Comparison of ENCODE assay signal across 8 mouse cellular contexts in the genomic region with DNA sequence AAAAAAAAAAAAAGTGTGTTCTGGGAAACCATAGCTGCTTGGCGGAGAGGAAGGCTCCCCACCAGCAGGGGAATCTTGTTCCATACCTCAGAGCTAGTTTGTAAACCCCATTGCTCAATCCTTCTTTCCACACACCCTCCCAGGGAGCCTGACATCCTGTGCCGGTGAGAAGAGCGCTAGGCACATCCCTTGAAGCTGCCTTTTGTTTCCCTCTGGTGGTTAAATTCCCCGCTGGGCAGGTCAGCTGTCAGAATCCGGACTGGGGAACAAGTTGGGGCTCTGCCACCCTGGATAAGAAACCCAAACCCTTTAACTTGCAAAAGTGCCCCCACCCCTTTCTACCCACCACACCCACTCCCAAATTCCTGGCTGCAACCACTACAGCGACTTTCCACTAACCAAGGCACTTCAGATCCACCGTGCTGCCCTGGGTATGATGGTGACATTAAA. TPM values are rescaled to one million over a fixed set of nuclear protein-coding genes. Genes with fewer than 3 reads are reported as not detected.
DNase-seq lines count a peak whose midpoint lies in the region; ATAC-seq and TF ChIP-seq lines count a peak whose summit lies in the region.

No protein-coding gene starts in this region.

- WGBS in liver, adult 2 months: 12% methylated on average over 7 of the region's 7 CpGs
- WGBS in neural tube, embryonic 12.5 days: 6% methylated on average over 7 of the region's 7 CpGs

- no peak for DNase-seq in left cerebral cortex, adult 2 months (ENCODE audit: extremely low spot score in 1 of 2, low spot score in 2 of 2)
- DNase-seq in left cerebral cortex, postnatal 4 days: no peak
- peak; percentile 44 for DNase-seq in embryo, embryonic 11 days
- peak; percentile 52 to 57 for DNase-seq in heart, postnatal 10 days
- peak; percentile 59 for DNase-seq in liver, adult 2 months (ENCODE audit: extremely low read depth, low read depth, low spot score)
- no peak for DNase-seq in thymus, adult 18-20 months
- no peak for DNase-seq in thymus, postnatal 0 days (ENCODE audit: low spot score)

- no peaks in the 10 kb centered on the region for H3K36me3 ChIP-seq in liver, adult 2 months (ENCODE audit: control insufficient read depth, insufficient read depth, low read length)
- H3K36me3 ChIP-seq in neural tube, embryonic 12.5 days: no peaks in the 10 kb centered on the region

- no peaks in the 10 kb centered on the region for H3K27me3 ChIP-seq in liver, adult 2 months (ENCODE audit: control insufficient read depth, insufficient read depth, low read length)
- H3K27me3 ChIP-seq in neural tube, embryonic 12.5 days (replicated peaks): no peaks in the 10 kb centered on the region

- H3K79me2 ChIP-seq in liver, adult 2 months (ENCODE audit: control insufficient read depth, insufficient read depth, low read length): peaks cover 3% of the 10 kb centered on the region; the same call in 1 of the 2 replicates

- TF ChIP-seq POLR2A in liver, adult 2 months (IDR thresholded peaks at IDR 0.05; ENCODE audit: extremely low read depth, insufficient read depth, low read length): no peak

- H3K27ac ChIP-seq in left cerebral cortex, adult 2 months: no peak overlapping the region
- H3K27ac ChIP-seq in liver, adult 2 months (replicated peaks; ENCODE audit: insufficient read depth, low read depth, low read length): no peak overlapping the region; the same call in 1 of the 2 replicates
- H3K27ac ChIP-seq in neural tube, embryonic 12.5 days: no peak overlapping the region

- H3K4me1 ChIP-seq in liver, adult 2 months (ENCODE audit: control insufficient read depth, insufficient read depth, low read length): peaks cover 20% of the 10 kb centered on the region
- peaks cover 19% of the 10 kb centered on the region for H3K4me1 ChIP-seq in neural tube, embryonic 12.5 days

- no peak overlapping the region for H3K9ac ChIP-seq in liver, adult 2 months (ENCODE audit: low read depth, low read length)
- H3K9ac ChIP-seq in neural tube, embryonic 12.5 days: no peak overlapping the region

- H3K4me3 ChIP-seq in left cerebral cortex, adult 2 months: no peak overlapping the region
- H3K4me3 ChIP-seq in liver, adult 2 months (ENCODE audit: insufficient read depth, low read depth, low read length): no peak overlapping the region
- no peak overlapping the region for H3K4me3 ChIP-seq in neural tube, embryonic 12.5 days

- TF ChIP-seq CTCF in left cerebral cortex, adult 2 months (IDR thresholded peaks at IDR 0.05): peak; percentile 11
- TF ChIP-seq CTCF in liver, adult 2 months (IDR thresholded peaks at IDR 0.05; ENCODE audit: low read depth, low read length): peak; percentile 62

- intact Hi-C loops in left cerebral cortex, adult 2 months (cut with DNase I): loop anchor here (5.0 kb wide), 1 partner anchor 51 kb away; a partner anchor contains a TSS
- intact Hi-C loops in left cerebral cortex, postnatal 4 days (cut with DNase I): no loop called here
- intact Hi-C loops in heart, postnatal 10 days (cut with DNase I): loop anchor here (1.0 to 5.0 kb wide), 3 partner anchors 36 to 166 kb away; no protein-coding TSS in a partner anchor

- no peaks in the 10 kb centered on the region for H3K9me3 ChIP-seq in neural tube, embryonic 12.5 days

- peak overlapping the region; percentile 43 for H3K4me2 ChIP-seq in neural tube, embryonic 12.5 days (replicated peaks)

- 0 out of 2 replicates have a peak, but pooled peaks have one; percentile 29 for ATAC-seq in neural tube, embryonic 12.5 days (ENCODE audit: low FRiP score, low read depth)

RNA-seq across cellular contexts. Expression of a gene that starts 2.2 kb away (rescaled TPM):
- 10 to 100 TPM; 10.9 to 16.7 TPM for total RNA-seq in left cerebral cortex, adult 2 months (2021)
- 10 to 100 TPM in 1 of 2 experiments, 1 to 10 TPM in 1; 8.9 to 12.8 TPM for total RNA-seq in left cerebral cortex, postnatal 4 days (2021)
- total RNA-seq in heart, postnatal 10 days (2021): 100 to 1,000 TPM; 104 to 117 TPM
- total RNA-seq in liver, adult 2 months (2014; rRNA removed): 296 and 392 TPM in 2 replicates
- polyA plus RNA-seq in liver, adult 2 months (2012; rRNA removed): 848 and 1,254 TPM in 2 replicates
- polyA plus RNA-seq in neural tube, embryonic 12.5 days (2016; fragmentation: Nextera tagmentation; extraction: Ambion mirVana): 23.9 and 29.2 TPM in 2 replicates
- 987 and 1,033 TPM in 2 replicates for polyA plus RNA-seq in thymus, postnatal 0 days (2015; fragmentation: Nextera tagmentation; extraction: Ambion mirVana)

RNA-seq across cellular contexts. Expression of a gene that starts 9.4 kb away (rescaled TPM):
- total RNA-seq in left cerebral cortex, adult 2 months (2021): under 1 TPM in 1 of 2 experiments, not detected in 1; 0.57 TPM
- not detected for total RNA-seq in left cerebral cortex, postnatal 4 days (2021)
- total RNA-seq in heart, postnatal 10 days (2021): under 1 TPM in 1 of 2 experiments, not detected in 1; 0.69 TPM
- 0.81 and 0.83 TPM in 2 replicates for total RNA-seq in liver, adult 2 months (2014; rRNA removed)
- 0.72 and 1.7 TPM in 2 replicates for polyA plus RNA-seq in liver, adult 2 months (2012; rRNA removed)
- polyA plus RNA-seq in neural tube, embryonic 12.5 days (2016; fragmentation: Nextera tagmentation; extraction: Ambion mirVana): 0.42 and 0.54 TPM in 2 replicates
- polyA plus RNA-seq in thymus, postnatal 0 days (2015; fragmentation: Nextera tagmentation; extraction: Ambion mirVana): 0.73 and 0.95 TPM in 2 replicates

RNA-seq across cellular contexts. Expression of a gene that starts 20.6 kb away (rescaled TPM):
- not detected for total RNA-seq in left cerebral cortex, adult 2 months (2021)
- not detected for total RNA-seq in left cerebral cortex, postnatal 4 days (2021)
- total RNA-seq in heart, postnatal 10 days (2021): not detected
- not detected in 2 replicates for total RNA-seq in liver, adult 2 months (2014; rRNA removed)
- polyA plus RNA-seq in liver, adult 2 months (2012; rRNA removed): not detected in 2 replicates
- not detected in 2 replicates for polyA plus RNA-seq in neural tube, embryonic 12.5 days (2016; fragmentation: Nextera tagmentation; extraction: Ambion mirVana)
- not detected in 2 replicates for polyA plus RNA-seq in thymus, postnatal 0 days (2015; fragmentation: Nextera tagmentation; extraction: Ambion mirVana)

RNA-seq across cellular contexts. Expression of a gene that starts 41.3 kb away (rescaled TPM):
- total RNA-seq in left cerebral cortex, adult 2 months (2021): 1 to 10 TPM; 3.7 to 5.8 TPM
- 1 to 10 TPM; 2.8 to 5.4 TPM for total RNA-seq in left cerebral cortex, postnatal 4 days (2021)
- 1 to 10 TPM; 2.4 to 3.8 TPM for total RNA-seq in heart, postnatal 10 days (2021)
- 11.2 and 11.3 TPM in 2 replicates for total RNA-seq in liver, adult 2 months (2014; rRNA removed)
- polyA plus RNA-seq in liver, adult 2 months (2012; rRNA removed): 48.6 and 79.4 TPM in 2 replicates
- polyA plus RNA-seq in neural tube, embryonic 12.5 days (2016; fragmentation: Nextera tagmentation; extraction: Ambion mirVana): 10.1 and 13.6 TPM in 2 replicates
- polyA plus RNA-seq in thymus, postnatal 0 days (2015; fragmentation: Nextera tagmentation; extraction: Ambion mirVana): 109 and 131 TPM in 2 replicates

RNA-seq across cellular contexts. Expression of a gene that starts 52.5 kb away (rescaled TPM):
- total RNA-seq in left cerebral cortex, adult 2 months (2021): 10 to 100 TPM; 10.8 to 17.7 TPM
- total RNA-seq in left cerebral cortex, postnatal 4 days (2021): 10 to 100 TPM; 36.6 to 45.9 TPM
- 100 to 1,000 TPM; 168 to 187 TPM for total RNA-seq in heart, postnatal 10 days (2021)
- 270 and 282 TPM in 2 replicates for total RNA-seq in liver, adult 2 months (2014; rRNA removed)
- 968 and 1,028 TPM in 2 replicates for polyA plus RNA-seq in liver, adult 2 months (2012; rRNA removed)
- polyA plus RNA-seq in neural tube, embryonic 12.5 days (2016; fragmentation: Nextera tagmentation; extraction: Ambion mirVana): 314 and 316 TPM in 2 replicates
- 443 and 459 TPM in 2 replicates for polyA plus RNA-seq in thymus, postnatal 0 days (2015; fragmentation: Nextera tagmentation; extraction: Ambion mirVana)

Comparison
In these comparisons a context has a peak if more than half of its experiments do, and no peak if none do; other contexts are left out.
1. DNase-seq: peak in embryo, embryonic 11 days (single experiment), heart, postnatal 10 days (2 of 2) and liver, adult 2 months (single experiment); none in left cerebral cortex, adult 2 months (0 of 2), left cerebral cortex, postnatal 4 days (single experiment), thymus, adult 18-20 months (0 of 2) and thymus, postnatal 0 days (single experiment).
2. RNA of a gene that starts 2.2 kb away (total RNA-seq): 296 to 392 TPM in liver, adult 2 months and 104 to 117 TPM in heart, postnatal 10 days; 10.9 to 16.7 TPM in left cerebral cortex, adult 2 months and 8.9 to 12.8 TPM in left cerebral cortex, postnatal 4 days; every median in the first group is over 4 times any median in the second.